Mouse (Mus musculus) CH12.LX (cell line): ENCODE measurements around the gene Rab10.

Experiments
- CHD1 ChIP-seq: IDR thresholded peaks from 2 replicates; pipeline ENCODE4 v1.6.1; 2012; ENCODE audit warnings: low read depth, low read length, improper control_type of control experiment, inconsistent platforms
- CTCF ChIP-seq, 2 experiments: IDR thresholded peaks in 1 of 2; conservative IDR thresholded peaks in 1 of 2; 2 replicates each; pipeline ENCODE4 v1.5.1; 2011 to 2012; ENCODE audit warnings: low read depth in 2 of 2, low read length in 2 of 2, improper control_type of control experiment in 1 of 2, inconsistent platforms in 1 of 2, mild to moderate bottlenecking in 1 of 2, moderate library complexity in 1 of 2
- HCFC1 ChIP-seq: IDR thresholded peaks from 2 replicates; pipeline ENCODE4 v1.6.1; 2012; ENCODE audit warnings: low read depth, mild to moderate bottlenecking, inconsistent platforms, low read length, improper control_type of control experiment
- MEF2A ChIP-seq: IDR thresholded peaks from 2 replicates; pipeline ENCODE4 v1.6.1; 2014; ENCODE audit warnings: low read depth, mild to moderate bottlenecking, inconsistent platforms, low read length, improper control_type of control experiment, borderline replicate concordance
- POLR2AphosphoS2 ChIP-seq: IDR thresholded peaks from 2 replicates; pipeline ENCODE4 v1.6.1; 2011; ENCODE audit warnings: low read depth, low read length, improper control_type of control experiment
- USF1 ChIP-seq: IDR thresholded peaks from 2 replicates; pipeline ENCODE4 v1.6.1; 2014; ENCODE audit warnings: low read depth, mild to moderate bottlenecking, inconsistent platforms, low read length, improper control_type of control experiment

DNA sequence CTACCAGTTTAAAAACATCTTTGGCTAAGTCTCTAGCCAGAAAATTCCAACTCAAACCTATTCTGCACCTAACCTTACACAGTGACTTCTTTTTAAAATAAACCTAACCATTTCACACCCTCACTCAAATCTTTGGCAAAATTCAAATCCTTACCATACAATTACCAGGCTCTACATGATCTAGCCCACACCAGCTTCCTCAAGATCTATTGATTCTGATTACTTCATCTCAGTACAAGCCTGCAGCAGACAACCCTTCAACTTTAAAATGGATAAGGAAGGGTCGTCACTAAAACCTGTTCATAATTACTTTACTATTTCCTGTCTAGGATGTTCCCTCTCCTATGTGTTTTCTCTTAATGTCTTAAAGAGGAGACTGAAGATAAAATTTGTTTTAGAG is 23.9 kb downstream of the Rab10 start:
- TF ChIP-seq CTCF (conservative IDR thresholded peaks at IDR 0.05 in 1 of 2, IDR thresholded peaks at IDR 0.05 in 1 of 2; ENCODE audit: low read depth in 2 of 2, low read length in 2 of 2) (no peak), MEF2A (no peak), HCFC1 (no peak), USF1 (no peak), CHD1 (no peak), POLR2AphosphoS2 (no peak)
